Mouse (Mus musculus) liver, embryonic 11.5 days (tissue): ENCODE results near the gene Morn1. TPM values are rescaled to one million over a fixed set of nuclear protein-coding genes. Genes with fewer than 3 reads are reported as not detected.
"Not testable (repeated sequence)": the region's sequence is repeated elsewhere in the genome, so short reads cannot be mapped to it uniquely, and the experiment has no call there.

Experiments
- ATAC-seq: fragments of 200-750 bp; cut with Nextera tagmentation; replicated peaks from 2 replicates; pipeline ENCODE4 v1.8.0; 2017; ENCODE audit warnings: moderate number of reproducible peaks, mild to moderate bottlenecking, moderate TSS enrichment, moderate library complexity; ENCODE audit not compliant: low FRiP score
- DNase-seq: peaks from one replicate; pipeline ENCODE4 v3.0.0-alpha.2; 2017; ENCODE audit warnings: low spot score
- H3K27ac ChIP-seq: fragments of 300-500 bp; sonication (generic); 2 replicates; pipeline ENCODE4 v1.5.1; 2014; ENCODE audit warnings: mild to moderate bottlenecking, low read depth, low read length, control low read depth
- H3K27me3 ChIP-seq: fragments of 300-500 bp; sonication (generic); replicated peaks from 2 replicates; pipeline ENCODE4 v1.6.1; 2014; ENCODE audit warnings: low read length, mixed read lengths; ENCODE audit not compliant: control insufficient read depth, insufficient read depth
- H3K36me3 ChIP-seq: fragments of 300-500 bp; sonication (generic); 2 replicates; pipeline ENCODE4 v1.6.1; 2014; ENCODE audit warnings: mild to moderate bottlenecking, low read length, moderate library complexity, mixed read lengths; ENCODE audit not compliant: control insufficient read depth, insufficient read depth
- H3K4me1 ChIP-seq: fragments of 300-500 bp; sonication (generic); replicated peaks from 2 replicates; pipeline ENCODE4 v1.6.1; 2014; ENCODE audit warnings: low read length, mixed read lengths; ENCODE audit not compliant: control insufficient read depth, insufficient read depth
- H3K4me2 ChIP-seq: fragments of 300-500 bp; sonication (generic); 2 replicates; pipeline ENCODE4 v1.6.1; 2014; ENCODE audit warnings: mild to moderate bottlenecking, control low read depth, moderate library complexity
- H3K4me3 ChIP-seq: fragments of 300-500 bp; sonication (generic); 2 replicates; pipeline ENCODE4 v1.5.1; 2014; ENCODE audit warnings: low read depth, low read length, control low read depth
- H3K9ac ChIP-seq: fragments of 300-500 bp; sonication (generic); 2 replicates; pipeline ENCODE4 v1.6.1; 2014; ENCODE audit warnings: low read depth, low read length, control low read depth
- H3K9me3 ChIP-seq: fragments of 300-500 bp; sonication (generic); 2 replicates; pipeline ENCODE4 v1.6.1; 2016; ENCODE audit warnings: low read length, inconsistent platforms, mixed read lengths; ENCODE audit not compliant: control insufficient read depth
- WGBS: fragments of 180-500 bp; shearing (Covaris S2); extraction: QIAGEN DNeasy Blood & Tissue Kit; methylation state at CpG from one replicate; pipeline ENCODE4 v1.1.7; 2014; 5-methylcytosine and 5-hydroxymethylcytosine counted together
- polyA plus RNA-seq: library from polyadenylated mRNA; unstranded; fragments of >200 nt; fragmentation: Nextera tagmentation; extraction: Ambion mirVana; gene quantifications from 2 replicates; pipeline ENCODE4 v1.2.1, GENCODE M21; 2014

The Morn1 gene
- polyA plus RNA-seq, 1 experiment from 2014 or later: 3.5 TPM

- Histone ChIP-seq H3K9ac (no peak overlapping the region), H3K4me1 (peaks cover 10% of the 10 kb centered on the region; the same call in 1 of the 2 replicates), H3K36me3 (peaks cover 45% of the 10 kb centered on the region), H3K27ac (no peak overlapping the region), H3K9me3 (no peaks in the 10 kb centered on the region), H3K27me3 (no peaks in the 10 kb centered on the region), H3K4me3 (no peak overlapping the region), H3K4me2 (no peak overlapping the region)
- ATAC-seq (no peak), DNase-seq (no peak)
- 92% methylated on average over 5 of the region's 5 CpGs for WGBS
Observed at GRCm38 (mm10) chr4:155070921-155071320, 15.5 kb upstream of the Morn1 start.

DNA sequence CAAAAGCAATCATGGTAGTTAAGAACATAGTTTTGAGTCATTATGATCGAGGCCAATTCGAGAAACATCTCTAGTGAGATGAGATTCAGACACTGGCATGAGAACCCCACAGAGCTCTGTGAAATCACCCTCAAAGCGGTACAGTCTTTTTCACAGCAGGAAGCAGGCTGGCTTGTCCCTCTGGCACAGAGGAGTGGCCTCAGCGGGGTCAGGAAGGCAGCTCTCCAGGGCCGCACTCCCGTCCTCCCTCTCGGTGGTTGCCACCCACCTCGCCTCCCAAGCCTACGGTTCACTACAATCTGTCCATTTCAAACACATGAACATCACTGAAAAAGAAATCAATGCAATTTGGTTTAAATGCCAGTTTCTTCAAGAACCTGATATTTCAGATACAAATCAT, 12.0 kb upstream of the Morn1 start:
- H3K36me3 ChIP-seq: peaks cover 52% of the 10 kb centered on the region
- no peak overlapping the region for H3K9ac ChIP-seq
- no peaks in the 10 kb centered on the region for H3K4me1 ChIP-seq
- ATAC-seq (no peak), DNase-seq (no peak)
- no peaks in the 10 kb centered on the region for H3K27me3 ChIP-seq
- no peak overlapping the region for H3K4me2 ChIP-seq
- WGBS: 86% methylated on average over 9 of the region's 9 CpGs
- no peak overlapping the region for H3K4me3 ChIP-seq
- no peak overlapping the region for H3K27ac ChIP-seq
- no peaks in the 10 kb centered on the region for H3K9me3 ChIP-seq

- no peaks in the 10 kb centered on the region for H3K9me3 ChIP-seq
- H3K27me3 ChIP-seq: no peaks in the 10 kb centered on the region
- H3K4me1 ChIP-seq: no peaks in the 10 kb centered on the region
- 92% methylated on average over 9 of the region's 9 CpGs for WGBS
- H3K4me2 ChIP-seq: no peak overlapping the region
- H3K36me3 ChIP-seq: peaks cover 52% of the 10 kb centered on the region
- no peak for ATAC-seq
- H3K27ac ChIP-seq: no peak overlapping the region
- DNase-seq: no peak
- H3K4me3 ChIP-seq: no peak overlapping the region
- no peak overlapping the region for H3K9ac ChIP-seq
Observed at GRCm38 (mm10) chr4:155075137-155075536, 11.2 kb upstream of the Morn1 start.

DNA sequence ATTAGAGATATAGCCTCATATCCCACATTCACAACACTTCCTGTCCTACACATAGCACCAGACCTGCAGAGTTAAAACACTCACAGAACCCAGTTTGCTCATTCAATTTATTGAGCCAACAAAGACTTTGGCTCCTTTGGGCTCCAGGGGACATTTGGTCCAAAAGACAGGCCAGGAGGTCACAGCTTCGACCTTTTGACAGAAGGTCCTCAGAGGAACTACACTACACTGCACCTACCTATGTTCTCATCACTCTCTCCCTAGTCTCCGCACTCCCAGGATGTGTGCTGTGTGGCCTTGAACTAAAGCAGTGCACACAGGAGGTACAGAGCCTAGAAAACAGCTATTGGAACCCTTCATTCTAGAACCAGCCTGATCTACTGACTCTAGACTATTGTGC, 10.6 kb upstream of the Morn1 start:
- 75% methylated on average over 2 of the region's 2 CpGs for WGBS
- H3K4me3 ChIP-seq: no peak overlapping the region
- no peak overlapping the region for H3K27ac ChIP-seq
- no peak overlapping the region for H3K9ac ChIP-seq
- no peaks in the 10 kb centered on the region for H3K9me3 ChIP-seq
- no peaks in the 10 kb centered on the region for H3K4me1 ChIP-seq
- peaks cover 51% of the 10 kb centered on the region for H3K36me3 ChIP-seq
- ATAC-seq: no peak
- H3K27me3 ChIP-seq: no peaks in the 10 kb centered on the region
- H3K4me2 ChIP-seq: no peak overlapping the region
- no peak for DNase-seq

DNA sequence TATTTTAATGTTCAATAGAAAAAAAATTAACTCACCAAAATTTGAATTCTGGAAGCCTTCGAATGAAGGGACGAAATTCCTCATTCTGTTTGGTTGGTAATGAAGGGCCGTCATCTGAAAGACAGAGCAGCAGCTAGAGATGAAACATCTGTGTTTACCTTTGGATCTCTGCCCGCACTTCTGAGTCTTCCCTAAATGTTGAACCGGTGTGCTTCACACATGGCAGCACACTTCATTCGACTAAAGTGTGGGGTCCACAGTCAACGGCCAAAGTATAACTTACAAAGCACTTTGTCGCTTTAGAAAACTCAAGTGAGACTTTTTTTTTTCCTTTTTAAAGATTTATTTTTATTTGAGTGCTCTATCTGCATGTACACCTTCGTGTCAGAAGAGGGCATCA, 9.7 kb upstream of the Morn1 start:
- H3K9me3 ChIP-seq: no peaks in the 10 kb centered on the region
- H3K4me1 ChIP-seq: no peaks in the 10 kb centered on the region
- no peak overlapping the region for H3K4me3 ChIP-seq
- no peak for DNase-seq
- peaks cover 47% of the 10 kb centered on the region for H3K36me3 ChIP-seq
- no peak overlapping the region for H3K9ac ChIP-seq
- ATAC-seq: no peak
- H3K27ac ChIP-seq: no peak overlapping the region
- no peak overlapping the region for H3K4me2 ChIP-seq
- no peaks in the 10 kb centered on the region for H3K27me3 ChIP-seq
- 90% methylated on average over 9 of the region's 9 CpGs for WGBS

DNA sequence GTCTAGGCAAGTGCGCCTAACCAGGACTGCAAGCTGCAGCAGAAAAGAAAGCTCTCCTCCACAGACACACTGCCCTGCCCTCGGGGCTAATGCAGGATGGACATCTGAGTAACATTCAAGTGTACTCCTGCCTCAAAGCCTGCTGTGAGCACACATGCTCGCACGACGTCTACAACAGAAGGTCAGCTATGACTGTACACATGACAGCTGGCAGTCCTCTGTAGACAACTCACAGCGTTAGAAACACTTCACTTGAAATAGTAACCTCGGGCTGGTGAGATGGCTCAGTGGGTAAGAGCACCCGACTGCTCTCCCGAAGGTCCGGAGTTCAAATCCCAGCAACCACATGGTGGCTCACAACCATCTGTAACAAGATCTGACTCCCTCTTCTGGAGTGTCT, 7.6 kb upstream of the Morn1 start:
- H3K4me3 ChIP-seq, H3K27ac ChIP-seq, DNase-seq, ATAC-seq, H3K4me2 ChIP-seq, H3K27me3 ChIP-seq, H3K4me1 ChIP-seq, H3K9me3 ChIP-seq, H3K9ac ChIP-seq: not testable (repeated sequence)
- 91% methylated on average over 10 of the region's 10 CpGs for WGBS
- H3K36me3 ChIP-seq: peaks cover 39% of the 10 kb centered on the region

DNA sequence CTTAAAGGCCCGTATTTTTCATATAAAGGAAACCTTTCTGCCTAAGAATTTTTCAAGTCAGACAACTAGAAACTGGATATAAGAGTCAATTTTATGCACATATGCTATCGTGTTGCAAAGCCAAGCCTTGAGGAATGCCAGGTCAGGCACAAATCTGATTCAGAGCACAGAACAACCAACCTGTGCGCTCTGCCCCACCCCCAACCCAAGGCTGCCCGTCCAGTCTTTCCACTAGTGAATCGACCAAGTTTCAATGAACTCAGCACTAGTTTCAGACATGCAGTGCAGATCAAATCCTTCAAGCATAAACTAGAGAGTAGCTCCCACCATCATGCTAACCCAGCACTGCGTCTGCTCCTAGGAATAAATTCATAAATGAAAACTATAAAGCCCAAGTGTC, 6.7 kb upstream of the Morn1 start:
- peaks cover 39% of the 10 kb centered on the region for H3K36me3 ChIP-seq
- no peak for DNase-seq
- no peaks in the 10 kb centered on the region for H3K27me3 ChIP-seq
- H3K4me1 ChIP-seq: peaks cover 12% of the 10 kb centered on the region
- ATAC-seq: no peak
- H3K4me2 ChIP-seq: no peak overlapping the region
- H3K9me3 ChIP-seq: no peaks in the 10 kb centered on the region
- H3K9ac ChIP-seq: no peak overlapping the region
- no peak overlapping the region for H3K27ac ChIP-seq
- WGBS: 92% methylated on average over 6 of the region's 6 CpGs
- no peak overlapping the region for H3K4me3 ChIP-seq

DNA sequence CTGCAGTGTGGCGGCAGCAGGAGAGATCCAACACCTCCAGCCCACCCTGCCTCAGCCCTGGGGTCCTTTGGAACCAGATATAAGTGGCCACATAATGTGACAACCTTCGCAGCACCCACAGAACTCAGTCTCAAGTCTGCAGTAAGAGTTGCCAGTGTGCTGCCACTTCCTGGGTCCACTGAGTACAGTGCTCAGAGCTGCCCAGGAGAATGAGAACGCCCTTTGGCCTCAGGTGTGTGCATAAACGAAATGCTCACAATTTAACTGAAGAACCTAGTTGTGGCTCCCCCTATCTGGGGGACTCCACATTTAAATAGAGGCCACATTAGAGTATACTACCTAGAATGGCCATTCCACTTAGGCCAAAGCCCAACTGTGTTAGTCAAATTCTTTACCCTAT, 2.8 kb upstream of the Morn1 start:
- no peak overlapping the region for H3K4me3 ChIP-seq
- no peak for ATAC-seq
- H3K9ac ChIP-seq: no peak overlapping the region
- no peaks in the 10 kb centered on the region for H3K9me3 ChIP-seq
- no peaks in the 10 kb centered on the region for H3K27me3 ChIP-seq
- H3K4me1 ChIP-seq: peaks cover 25% of the 10 kb centered on the region
- H3K27ac ChIP-seq: no peak overlapping the region; the same call in 1 of the 2 replicates
- DNase-seq: no peak
- 0 out of 2 replicates have a peak overlapping the region, but pooled peaks have one; percentile 7 for H3K4me2 ChIP-seq
- H3K36me3 ChIP-seq: peaks cover 17% of the 10 kb centered on the region
- WGBS: 87% methylated on average over 4 of the region's 4 CpGs

- peaks cover 17% of the 10 kb centered on the region for H3K36me3 ChIP-seq
- peak overlapping the region; percentile 16; the same call in 1 of the 2 replicates for H3K27ac ChIP-seq
- DNase-seq: no peak
- peak overlapping the region; percentile 80 for H3K4me2 ChIP-seq
- H3K9ac ChIP-seq: 0 out of 2 replicates have a peak overlapping the region, but pooled peaks have one; percentile 23
- no peaks in the 10 kb centered on the region for H3K27me3 ChIP-seq
- H3K4me1 ChIP-seq: peaks cover 25% of the 10 kb centered on the region
- H3K9me3 ChIP-seq: no peaks in the 10 kb centered on the region
- H3K4me3 ChIP-seq: peak overlapping the region; percentile 96
- 88% methylated on average over 7 of the region's 7 CpGs for WGBS
- no peak for ATAC-seq
Observed at GRCm38 (mm10) chr4:155084351-155084750, 2.0 kb upstream of the Morn1 start.
